Mouse (Mus musculus) olfactory bulb, adult 2 months (tissue): ENCODE measurements around the gene Abl1.

ENCODE experiments used
- CTCF ChIP-seq: fragments of 200-500 bp; IDR thresholded peaks from 2 replicates; pipeline ENCODE4 v1.5.1; 2012; ENCODE audit warnings: low read depth, mild to moderate bottlenecking, low read length, moderate library complexity; ENCODE audit not compliant: insufficient read depth
- POLR2A ChIP-seq: fragments of 200-500 bp; IDR thresholded peaks from 2 replicates; pipeline ENCODE4 v1.6.1; 2012; ENCODE audit warnings: mild to moderate bottlenecking, low read depth, low read length, moderate library complexity; ENCODE audit not compliant: insufficient read depth

- no peak for TF ChIP-seq POLR2A
- no peak for TF ChIP-seq CTCF
These were observed 103.1 kb downstream of the Abl1 start for GRCm38 (mm10) chr2:31791260-31791659.
